Mouse (Mus musculus): ENCODE measurements around the gene Hspb11. TPM values are rescaled to one million over a fixed set of nuclear protein-coding genes. Genes with fewer than 3 reads are reported as not detected.

Hspb11 gene
- polyA plus RNA-seq, 1 experiment from 2014 or later: 43.9 TPM

DNA sequence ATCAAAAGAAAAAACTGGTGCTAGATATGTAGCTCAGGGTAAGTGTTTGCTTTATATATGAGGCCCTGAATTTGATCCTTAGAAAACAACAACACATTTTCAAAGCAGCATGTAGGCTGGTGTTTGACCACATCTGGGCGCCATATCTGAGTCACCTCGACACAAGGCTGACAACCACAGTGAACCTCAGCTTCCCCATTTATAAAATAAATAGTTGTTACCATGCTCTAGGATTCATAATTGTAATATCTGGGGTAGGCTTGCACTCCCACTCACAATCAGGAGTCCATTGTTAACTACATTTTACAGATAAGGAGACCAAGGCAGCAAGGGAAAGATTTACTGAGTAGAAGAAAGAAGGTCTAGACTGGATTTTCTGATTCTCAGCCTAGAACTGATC lies 27.1 kb upstream of the Hspb11 start:
- Histone ChIP-seq H3K4me3 (replicated peaks) (no peak overlapping the region), H3K9ac (no peak overlapping the region), H3K9me3 (replicated peaks) (no peaks in the 10 kb centered on the region), H3K27ac (replicated peaks) (no peak overlapping the region), H3K4me2 (replicated peaks) (no peak overlapping the region), H3K36me3 (0 out of 2 replicates have a peak, but pooled peaks cover 6% of the 10 kb centered on the region), H3K27me3 (no peaks in the 10 kb centered on the region), H3K4me1 (peaks cover 5% of the 10 kb centered on the region; the same call in 1 of the 2 replicates)
- 82% methylated on average over 2 of the region's 2 CpGs for WGBS
- no peak for ATAC-seq (ENCODE audit: insufficient number of reproducible peaks, low FRiP score, low TSS enrichment, low read depth)

DNA sequence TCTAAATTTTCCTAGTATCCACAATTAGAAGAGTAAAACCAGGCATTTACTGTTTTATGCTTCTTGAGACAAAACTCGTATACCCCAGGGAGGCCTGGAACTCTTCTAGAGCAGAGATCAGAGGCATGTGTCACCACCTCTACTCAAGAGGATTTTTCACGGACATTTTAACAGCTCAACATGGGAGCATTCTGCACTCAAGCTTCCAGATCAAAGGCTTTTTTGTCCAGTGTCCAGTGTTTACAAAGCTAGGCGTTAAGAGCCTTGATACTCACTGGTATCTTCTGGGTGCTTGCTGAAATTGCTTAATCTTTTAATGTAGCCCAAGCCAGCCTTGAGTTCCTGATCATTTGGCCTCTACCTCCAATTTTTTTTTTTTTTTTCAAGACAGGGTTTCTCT lies 21.2 kb upstream of the Hspb11 start:
- 60% methylated on average over 3 of the region's 3 CpGs for WGBS
- no peak overlapping the region for H3K27ac ChIP-seq (replicated peaks)

DNA sequence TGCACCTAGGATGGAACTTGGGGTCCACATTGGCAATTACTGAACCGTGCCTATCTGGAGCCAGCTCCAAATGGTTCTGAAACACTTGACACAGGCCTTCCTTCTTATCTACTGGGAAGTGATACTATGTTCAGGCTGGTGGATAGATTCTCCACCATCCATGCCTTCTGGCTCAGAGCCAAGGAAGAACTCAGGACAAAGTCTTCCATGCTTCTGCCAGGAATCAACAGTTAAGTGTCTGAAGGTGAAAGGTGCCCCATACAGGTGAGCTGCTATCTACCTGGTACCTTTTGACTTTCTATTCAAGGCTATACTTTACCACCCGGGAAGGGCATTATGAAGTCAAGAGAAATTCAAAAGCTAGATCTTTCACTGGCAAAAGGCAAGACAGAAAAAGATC lies 15.1 kb upstream of the Hspb11 start:
- peaks cover 80% of the 10 kb centered on the region for H3K36me3 ChIP-seq
- no peaks in the 10 kb centered on the region for H3K9me3 ChIP-seq (replicated peaks)
- no peak overlapping the region for H3K27ac ChIP-seq (replicated peaks)
- no peak overlapping the region for H3K9ac ChIP-seq
- no peak for ATAC-seq (ENCODE audit: insufficient number of reproducible peaks, low FRiP score, low TSS enrichment, low read depth)
- no peak overlapping the region for H3K4me2 ChIP-seq (replicated peaks)
- WGBS: 96% methylated on average over 2 of the region's 2 CpGs
- H3K4me1 ChIP-seq: no peaks in the 10 kb centered on the region
- H3K27me3 ChIP-seq: no peaks in the 10 kb centered on the region
- no peak overlapping the region for H3K4me3 ChIP-seq (replicated peaks)

More for the DNA sequence above, 21.2 kb upstream of the Hspb11 start:
- Histone ChIP-seq H3K4me2 (replicated peaks) (no peak overlapping the region), H3K4me1 (no peaks in the 10 kb centered on the region), H3K9me3 (replicated peaks) (no peaks in the 10 kb centered on the region), H3K36me3 (peaks cover 59% of the 10 kb centered on the region), H3K27me3 (no peaks in the 10 kb centered on the region), H3K9ac (no peak overlapping the region), H3K4me3 (replicated peaks) (no peak overlapping the region)
- 0 out of 2 replicates have a peak, but pooled peaks have one; percentile 11 for ATAC-seq (ENCODE audit: insufficient number of reproducible peaks, low FRiP score, low TSS enrichment, low read depth)

DNA sequence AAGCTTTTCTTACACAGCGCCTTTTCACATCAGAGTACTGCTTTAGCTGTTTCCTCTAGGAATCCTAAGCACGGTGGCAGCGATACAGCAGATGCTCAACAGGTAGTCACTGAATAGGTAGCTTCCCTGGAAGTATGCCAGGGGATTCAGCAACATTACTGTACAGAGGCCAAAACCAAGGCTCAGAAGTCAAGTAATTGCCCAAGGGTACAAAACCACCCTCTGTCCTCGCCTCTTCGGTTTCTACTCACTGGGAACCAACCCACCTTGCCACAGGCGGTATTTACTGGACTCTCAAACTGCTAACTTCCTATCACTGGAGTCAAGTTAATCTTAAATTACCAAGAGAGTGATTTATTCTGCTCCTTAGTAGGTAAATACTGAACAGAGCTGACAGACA lies 13.2 kb upstream of the Hspb11 start:
- Histone ChIP-seq H3K9ac (no peak overlapping the region), H3K4me3 (replicated peaks) (no peak overlapping the region), H3K27ac (replicated peaks) (no peak overlapping the region), H3K4me1 (0 out of 2 replicates have a peak, but pooled peaks cover 5% of the 10 kb centered on the region), H3K9me3 (replicated peaks) (no peaks in the 10 kb centered on the region), H3K36me3 (peaks cover 65% of the 10 kb centered on the region), H3K4me2 (replicated peaks) (no peak overlapping the region), H3K27me3 (no peaks in the 10 kb centered on the region)
- 90% methylated on average over 6 of the region's 6 CpGs for WGBS
- ATAC-seq (ENCODE audit: insufficient number of reproducible peaks, low FRiP score, low TSS enrichment, low read depth): no peak

DNA sequence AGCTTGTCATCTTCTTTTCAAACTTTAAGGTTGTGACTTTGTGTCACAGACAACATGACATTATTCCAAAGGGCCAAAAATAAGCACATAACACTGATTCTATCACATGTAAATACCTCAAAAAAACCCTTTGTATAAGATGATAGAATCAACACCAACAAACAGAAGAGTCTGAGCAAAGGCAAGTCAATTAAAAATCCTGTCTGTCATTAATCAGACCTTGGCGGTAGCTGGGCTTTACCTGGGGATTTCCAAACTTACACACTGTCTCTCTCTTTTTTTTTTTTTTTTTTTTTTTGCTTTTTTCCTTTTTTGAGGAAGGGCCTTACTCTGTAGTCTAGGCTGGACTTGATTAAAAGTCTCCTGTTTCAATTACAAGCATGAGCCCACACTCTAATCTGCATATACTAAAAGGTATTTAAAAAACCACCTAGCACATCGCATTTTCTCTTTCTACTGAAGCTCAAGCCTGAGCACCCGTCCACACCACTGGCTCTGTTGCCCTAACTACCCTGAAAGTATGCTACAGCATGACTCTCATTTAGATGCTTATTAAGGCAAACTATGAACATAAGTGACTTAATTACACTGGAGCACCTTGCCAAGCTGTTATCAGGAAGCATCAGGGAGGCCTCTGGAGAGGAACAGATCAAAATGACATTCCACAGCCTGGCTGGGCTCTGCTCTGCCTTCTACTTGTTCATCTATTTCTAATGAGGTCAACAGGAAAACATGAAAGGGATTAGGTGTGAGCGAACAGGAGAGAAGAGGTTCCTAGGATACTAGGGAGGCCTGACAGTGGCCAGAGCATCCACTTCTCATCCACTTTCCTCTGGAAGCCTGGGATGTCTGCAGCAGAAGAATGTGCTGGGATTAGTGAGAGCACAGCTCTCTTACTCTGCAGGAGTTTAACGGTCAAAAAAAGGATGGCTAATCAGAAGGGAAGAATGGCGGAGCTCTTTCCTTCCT lies 9.7 kb upstream of the Hspb11 start:
- 0 out of 2 replicates have a peak, but pooled peaks cover 9% of the 10 kb centered on the region for H3K4me1 ChIP-seq
- ATAC-seq (ENCODE audit: insufficient number of reproducible peaks, low FRiP score, low TSS enrichment, low read depth): no peak; the same call in 1 of the 2 replicates
- no peak overlapping the region for H3K9ac ChIP-seq
- no peak overlapping the region for H3K4me3 ChIP-seq (replicated peaks)
- no peaks in the 10 kb centered on the region for H3K27me3 ChIP-seq
- WGBS: 61% methylated on average over 6 of the region's 6 CpGs
- H3K27ac ChIP-seq (replicated peaks): no peak overlapping the region; the same call in 1 of the 2 replicates
- no peaks in the 10 kb centered on the region for H3K9me3 ChIP-seq (replicated peaks)
- H3K36me3 ChIP-seq: peaks cover 42% of the 10 kb centered on the region
- no peak overlapping the region for H3K4me2 ChIP-seq (replicated peaks)

- Histone ChIP-seq H3K9me3 (replicated peaks) (no peaks in the 10 kb centered on the region), H3K27me3 (no peaks in the 10 kb centered on the region), H3K4me2 (replicated peaks) (no peak overlapping the region), H3K27ac (replicated peaks) (no peak overlapping the region; the same call in 1 of the 2 replicates), H3K4me3 (replicated peaks) (no peak overlapping the region), H3K36me3 (peaks cover 30% of the 10 kb centered on the region), H3K9ac (no peak overlapping the region), H3K4me1 (peaks cover 17% of the 10 kb centered on the region)
- 52% methylated on average over 2 of the region's 2 CpGs for WGBS
- ATAC-seq (ENCODE audit: insufficient number of reproducible peaks, low FRiP score, low TSS enrichment, low read depth): no peak
Observed at GRCm38 (mm10) chr4:107245368-107245767, 8.0 kb upstream of the Hspb11 start.

GRCm38 (mm10) chr4:107246040-107246439 lies 7.4 kb upstream of the Hspb11 start:
- Histone ChIP-seq H3K4me2 (replicated peaks) (no peak overlapping the region), H3K4me3 (replicated peaks) (no peak overlapping the region), H3K9me3 (replicated peaks) (no peaks in the 10 kb centered on the region), H3K27me3 (no peaks in the 10 kb centered on the region), H3K9ac (no peak overlapping the region), H3K36me3 (peaks cover 25% of the 10 kb centered on the region), H3K4me1 (peaks cover 17% of the 10 kb centered on the region), H3K27ac (replicated peaks) (0 out of 2 replicates have a peak overlapping the region, but pooled peaks have one; percentile 28)
- no peak for ATAC-seq (ENCODE audit: insufficient number of reproducible peaks, low FRiP score, low TSS enrichment, low read depth)
- 56% methylated on average over 1 of the region's 1 CpGs for WGBS

DNA sequence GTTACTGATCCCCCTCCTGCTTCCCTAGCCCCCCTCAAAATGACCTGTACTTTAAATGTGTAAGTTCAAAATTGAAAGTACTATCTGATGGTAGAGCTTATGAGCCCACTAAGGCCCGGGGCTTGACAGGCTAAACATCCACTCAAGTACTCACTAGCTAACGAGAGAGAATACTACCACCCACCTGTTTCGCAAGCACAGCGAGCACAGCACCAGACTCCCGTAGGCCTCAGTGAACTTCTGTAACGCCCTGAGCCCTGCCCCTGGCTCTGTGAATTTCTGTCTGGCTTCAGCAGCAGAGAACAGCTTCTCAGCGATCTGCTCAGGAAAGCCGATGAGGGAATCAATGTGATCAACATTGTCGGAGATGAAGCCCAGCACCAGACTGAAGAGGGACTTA lies 6.3 kb upstream of the Hspb11 start:
- Histone ChIP-seq H3K4me3 (replicated peaks) (no peak overlapping the region), H3K27ac (replicated peaks) (no peak overlapping the region), H3K27me3 (no peaks in the 10 kb centered on the region), H3K4me1 (peaks cover 17% of the 10 kb centered on the region), H3K36me3 (peaks cover 17% of the 10 kb centered on the region), H3K9ac (no peak overlapping the region), H3K4me2 (replicated peaks) (no peak overlapping the region), H3K9me3 (replicated peaks) (no peaks in the 10 kb centered on the region)
- 76% methylated on average over 9 of the region's 9 CpGs for WGBS
- no peak for ATAC-seq (ENCODE audit: insufficient number of reproducible peaks, low FRiP score, low TSS enrichment, low read depth)

DNA sequence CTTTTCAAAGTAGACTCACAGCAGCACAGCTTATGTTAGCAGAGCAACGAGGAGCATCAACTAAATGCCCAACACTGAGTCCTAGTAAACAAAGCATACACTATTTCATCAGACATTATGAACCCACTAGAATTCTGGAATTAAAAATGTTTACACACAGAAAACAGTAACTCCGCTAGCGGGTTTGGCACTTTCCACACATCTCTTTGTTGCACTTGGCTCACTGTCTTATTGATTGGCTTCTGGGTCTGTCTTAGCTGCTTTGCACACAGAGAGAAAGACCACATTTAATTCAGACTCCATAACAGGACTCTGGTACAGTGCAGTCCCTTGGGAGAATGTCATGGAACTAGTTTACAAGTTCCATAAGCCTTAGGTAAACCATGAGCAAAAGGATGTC lies 5.3 kb upstream of the Hspb11 start:
- Histone ChIP-seq H3K9me3 (replicated peaks) (no peaks in the 10 kb centered on the region), H3K36me3 (peaks cover 11% of the 10 kb centered on the region), H3K27me3 (no peaks in the 10 kb centered on the region), H3K4me2 (replicated peaks) (no peak overlapping the region), H3K4me1 (peaks cover 22% of the 10 kb centered on the region), H3K27ac (replicated peaks) (no peak overlapping the region), H3K4me3 (replicated peaks) (no peak overlapping the region), H3K9ac (no peak overlapping the region)
- no peak for ATAC-seq (ENCODE audit: insufficient number of reproducible peaks, low FRiP score, low TSS enrichment, low read depth)
- 73% methylated on average over 3 of the region's 3 CpGs for WGBS

- Histone ChIP-seq H3K27ac (replicated peaks) (no peak overlapping the region; the same call in 1 of the 2 replicates), H3K4me2 (replicated peaks) (no peak overlapping the region), H3K9ac (no peak overlapping the region), H3K4me3 (replicated peaks) (no peak overlapping the region), H3K4me1 (peaks cover 22% of the 10 kb centered on the region), H3K9me3 (replicated peaks) (no peaks in the 10 kb centered on the region), H3K27me3 (no peaks in the 10 kb centered on the region), H3K36me3 (peaks cover 6% of the 10 kb centered on the region; the same call in 1 of the 2 replicates)
- no peak for ATAC-seq (ENCODE audit: insufficient number of reproducible peaks, low FRiP score, low TSS enrichment, low read depth)
- WGBS: 78% methylated on average over 2 of the region's 2 CpGs
Observed at GRCm38 (mm10) chr4:107249471-107249870, 3.9 kb upstream of the Hspb11 start.

- ATAC-seq (ENCODE audit: insufficient number of reproducible peaks, low FRiP score, low TSS enrichment, low read depth): no peak
- Histone ChIP-seq H3K4me3 (replicated peaks) (no peak overlapping the region), H3K9ac (no peak overlapping the region), H3K4me2 (replicated peaks) (no peak overlapping the region), H3K4me1 (peaks cover 20% of the 10 kb centered on the region), H3K27me3 (no peaks in the 10 kb centered on the region), H3K9me3 (replicated peaks) (no peaks in the 10 kb centered on the region), H3K27ac (replicated peaks) (no peak overlapping the region), H3K36me3 (peaks cover 6% of the 10 kb centered on the region; the same call in 1 of the 2 replicates)
- 18% methylated on average over 4 of the region's 4 CpGs for WGBS
Observed at GRCm38 (mm10) chr4:107250494-107250893, 2.9 kb upstream of the Hspb11 start.
